Mouse (Mus musculus): ENCODE measurements around the gene Tmprss4. TPM values are rescaled to one million over a fixed set of nuclear protein-coding genes. Genes with fewer than 3 reads are reported as not detected.

The Tmprss4 gene
- polyA plus RNA-seq, 1 experiment from 2014 or later, result 17.9 TPM

GRCm38 (mm10) chr9:45188570-45189563, 15.0 kb downstream of the Tmprss4 start:
- no peaks in the 10 kb centered on the region for H3K9me3 ChIP-seq (ENCODE audit: low read length)
- 79% methylated on average over 10 of the region's 10 CpGs for WGBS
- no peaks in the 10 kb centered on the region for H3K4me1 ChIP-seq (ENCODE audit: insufficient read depth, low read depth, low read length)
- no peaks in the 10 kb centered on the region for H3K36me3 ChIP-seq (ENCODE audit: insufficient read depth, low read length)
- no peaks in the 10 kb centered on the region for H3K27me3 ChIP-seq (replicated peaks; ENCODE audit: insufficient read depth, low read length)
- no peak overlapping the region for H3K27ac ChIP-seq (ENCODE audit: low read length)
- DNase-seq (ENCODE audit: low spot score), result no peak
- H3K4me3 ChIP-seq (ENCODE audit: low read depth, low read length), result no peak overlapping the region
- TF ChIP-seq CTCF (IDR thresholded peaks at IDR 0.05), result no peak
- no peak for TF ChIP-seq EP300 (IDR thresholded peaks at IDR 0.05)
- H3K4me2 ChIP-seq (replicated peaks; ENCODE audit: low read depth, low read length), result no peak overlapping the region
- ATAC-seq, result no peak
- no peak overlapping the region for H3K9ac ChIP-seq (replicated peaks; ENCODE audit: low read depth)

GRCm38 (mm10) chr9:45185250-45185649, 18.6 kb downstream of the Tmprss4 start:
- H3K4me3 ChIP-seq (ENCODE audit: low read depth, low read length), result no peak overlapping the region
- ATAC-seq (no peak), DNase-seq (ENCODE audit: low spot score) (no peak)
- no peaks in the 10 kb centered on the region for H3K9me3 ChIP-seq (ENCODE audit: low read length)
- no peak for TF ChIP-seq CTCF (IDR thresholded peaks at IDR 0.05)
- TF ChIP-seq EP300 (IDR thresholded peaks at IDR 0.05), result no peak
- H3K27ac ChIP-seq (ENCODE audit: low read length), result no peak overlapping the region
- no peak overlapping the region for H3K4me2 ChIP-seq (replicated peaks; ENCODE audit: low read depth, low read length)
- H3K27me3 ChIP-seq (replicated peaks; ENCODE audit: insufficient read depth, low read length), result no peaks in the 10 kb centered on the region
- H3K4me1 ChIP-seq (ENCODE audit: insufficient read depth, low read depth, low read length), result no peaks in the 10 kb centered on the region
- H3K36me3 ChIP-seq (ENCODE audit: insufficient read depth, low read length), result no peaks in the 10 kb centered on the region
- 69% methylated on average over 4 of the region's 4 CpGs for WGBS
- H3K9ac ChIP-seq (replicated peaks; ENCODE audit: low read depth), result no peak overlapping the region

- no peaks in the 10 kb centered on the region for H3K9me3 ChIP-seq (ENCODE audit: low read length)
- no peaks in the 10 kb centered on the region for H3K27me3 ChIP-seq (replicated peaks; ENCODE audit: insufficient read depth, low read length)
- 77% methylated on average over 6 of the region's 6 CpGs for WGBS
- H3K4me3 ChIP-seq (ENCODE audit: low read depth, low read length), result no peak overlapping the region
- no peaks in the 10 kb centered on the region for H3K36me3 ChIP-seq (ENCODE audit: insufficient read depth, low read length)
- no peak overlapping the region for H3K27ac ChIP-seq (ENCODE audit: low read length)
- no peak overlapping the region for H3K4me2 ChIP-seq (replicated peaks; ENCODE audit: low read depth, low read length)
- DNase-seq (ENCODE audit: low spot score), result no peak
- H3K4me1 ChIP-seq (ENCODE audit: insufficient read depth, low read depth, low read length), result no peaks in the 10 kb centered on the region
- H3K9ac ChIP-seq (replicated peaks; ENCODE audit: low read depth), result no peak overlapping the region
- ATAC-seq, result no peak
- TF ChIP-seq EP300 (IDR thresholded peaks at IDR 0.05) (no peak), CTCF (IDR thresholded peaks at IDR 0.05) (no peak)
Observed at GRCm38 (mm10) chr9:45183266-45183665, 20.6 kb downstream of the Tmprss4 start.

- WGBS, result 45% methylated on average over 3 of the region's 3 CpGs
- Histone ChIP-seq H3K27me3 (replicated peaks; ENCODE audit: insufficient read depth, low read length) (no peaks in the 10 kb centered on the region), H3K9me3 (ENCODE audit: low read length) (no peaks in the 10 kb centered on the region), H3K36me3 (ENCODE audit: insufficient read depth, low read length) (no peaks in the 10 kb centered on the region), H3K4me2 (replicated peaks; ENCODE audit: low read depth, low read length) (no peak overlapping the region), H3K9ac (replicated peaks; ENCODE audit: low read depth) (no peak overlapping the region), H3K27ac (ENCODE audit: low read length) (no peak overlapping the region), H3K4me1 (ENCODE audit: insufficient read depth, low read depth, low read length) (no peaks in the 10 kb centered on the region), H3K4me3 (ENCODE audit: low read depth, low read length) (no peak overlapping the region)
- no peak for TF ChIP-seq CTCF (IDR thresholded peaks at IDR 0.05)
- TF ChIP-seq EP300 (IDR thresholded peaks at IDR 0.05), result no peak
- no peak for ATAC-seq
- DNase-seq (ENCODE audit: low spot score), result no peak
Observed at GRCm38 (mm10) chr9:45182521-45182920, 21.4 kb downstream of the Tmprss4 start.

GRCm38 (mm10) chr9:45181770-45182169, 22.1 kb downstream of the Tmprss4 start, which contains the start of gene BC049352:
TSS of gene BC049352 (plus strand) at chr9:45182007.
- DNase-seq (ENCODE audit: low spot score), result no peak
- Histone ChIP-seq H3K9me3 (ENCODE audit: low read length) (no peaks in the 10 kb centered on the region), H3K27me3 (replicated peaks; ENCODE audit: insufficient read depth, low read length) (no peaks in the 10 kb centered on the region), H3K4me1 (ENCODE audit: insufficient read depth, low read depth, low read length) (no peaks in the 10 kb centered on the region), H3K9ac (replicated peaks; ENCODE audit: low read depth) (no peak within 1 kb of the TSS), H3K4me3 (ENCODE audit: low read depth, low read length) (no peak within 1 kb of the TSS), H3K27ac (ENCODE audit: low read length) (no peak within 1 kb of the TSS), H3K36me3 (ENCODE audit: insufficient read depth, low read length) (no peaks in the 10 kb centered on the region), H3K4me2 (replicated peaks; ENCODE audit: low read depth, low read length) (no peak within 1 kb of the TSS)
- ATAC-seq, result no peak
- WGBS, result 0% methylated on average over 2 of the region's 2 CpGs
- TF ChIP-seq EP300 (IDR thresholded peaks at IDR 0.05), result no peak
- no peak for TF ChIP-seq CTCF (IDR thresholded peaks at IDR 0.05)

- no peak overlapping the region for H3K4me2 ChIP-seq (replicated peaks; ENCODE audit: low read depth, low read length)
- no peak for DNase-seq (ENCODE audit: low spot score)
- H3K36me3 ChIP-seq (ENCODE audit: insufficient read depth, low read length), result no peaks in the 10 kb centered on the region
- no peak overlapping the region for H3K9ac ChIP-seq (replicated peaks; ENCODE audit: low read depth)
- WGBS, result 80% methylated on average over 5 of the region's 5 CpGs
- ATAC-seq, result no peak
- H3K9me3 ChIP-seq (ENCODE audit: low read length), result no peaks in the 10 kb centered on the region
- H3K27ac ChIP-seq (ENCODE audit: low read length), result no peak overlapping the region
- TF ChIP-seq CTCF (IDR thresholded peaks at IDR 0.05) (no peak), EP300 (IDR thresholded peaks at IDR 0.05) (no peak)
- no peaks in the 10 kb centered on the region for H3K27me3 ChIP-seq (replicated peaks; ENCODE audit: insufficient read depth, low read length)
- H3K4me1 ChIP-seq (ENCODE audit: insufficient read depth, low read depth, low read length), result no peaks in the 10 kb centered on the region
- no peak overlapping the region for H3K4me3 ChIP-seq (ENCODE audit: low read depth, low read length)
Observed at GRCm38 (mm10) chr9:45179282-45179681, 24.6 kb downstream of the Tmprss4 start.
